Mouse (Mus musculus) splenic B cell, adult 2 months (primary cell): ENCODE measurements around the gene Dgki.

ENCODE experiments used
- DNase-seq: peaks from one replicate; pipeline ENCODE4 v3.0.0-alpha.2; 2011; ENCODE audit warnings: low read depth, low spot score
- H3K27me3 ChIP-seq: 2 replicates; pipeline ENCODE4 v1.6.1; 2012; ENCODE audit warnings: mild to moderate bottlenecking, low read length, moderate library complexity, mixed read lengths; ENCODE audit not compliant: control insufficient read depth, poor library complexity, insufficient read depth, severe bottlenecking
- H3K36me3 ChIP-seq: 2 replicates; pipeline ENCODE4 v1.6.1; 2012; ENCODE audit warnings: mild to moderate bottlenecking, low read length, moderate library complexity, mixed read lengths; ENCODE audit not compliant: control insufficient read depth, poor library complexity, insufficient read depth, severe bottlenecking

Gene Dgki

GRCm38 (mm10) chr6:37299562-37300390 is at the start of gene Dgki:
Dgki (minus strand) TSS chr6:37300184.
- no peaks in the 10 kb centered on the region for H3K27me3 ChIP-seq
- no peak for DNase-seq
- H3K36me3 ChIP-seq = no peaks in the 10 kb centered on the region

GRCm38 (mm10) chr6:37347606-37348005 is 47.6 kb upstream of the Dgki start:
- DNase-seq = no peak
- Histone ChIP-seq H3K27me3 (no peaks in the 10 kb centered on the region), H3K36me3 (no peaks in the 10 kb centered on the region)

GRCm38 (mm10) chr6:37338055-37338454 is 38.1 kb upstream of the Dgki start:
- Histone ChIP-seq H3K36me3 (no peaks in the 10 kb centered on the region), H3K27me3 (0 out of 2 replicates have a peak, but pooled peaks cover 2% of the 10 kb centered on the region)
- DNase-seq = no peak

GRCm38 (mm10) chr6:37336831-37337260 is 36.9 kb upstream of the Dgki start:
- 0 out of 2 replicates have a peak, but pooled peaks cover 2% of the 10 kb centered on the region for H3K27me3 ChIP-seq
- no peaks in the 10 kb centered on the region for H3K36me3 ChIP-seq
- DNase-seq = no peak

- no peak for DNase-seq
- H3K36me3 ChIP-seq = no peaks in the 10 kb centered on the region
Observed at GRCm38 (mm10) chr6:37336381-37336780, 36.4 kb upstream of the Dgki start.

GRCm38 (mm10) chr6:37332846-37333245 is 32.9 kb upstream of the Dgki start:
- H3K36me3 ChIP-seq = no peaks in the 10 kb centered on the region
- DNase-seq = no peak
- no peaks in the 10 kb centered on the region for H3K27me3 ChIP-seq

More at GRCm38 (mm10) chr6:37336381-37336780, 36.4 kb upstream of the Dgki start:
- H3K27me3 ChIP-seq = 0 out of 2 replicates have a peak, but pooled peaks cover 2% of the 10 kb centered on the region

- Histone ChIP-seq H3K27me3 (no peaks in the 10 kb centered on the region), H3K36me3 (no peaks in the 10 kb centered on the region)
- no peak for DNase-seq
Observed at GRCm38 (mm10) chr6:37329901-37330864, 30.2 kb upstream of the Dgki start.

GRCm38 (mm10) chr6:37329376-37329775 is 29.4 kb upstream of the Dgki start:
- H3K36me3 ChIP-seq = no peaks in the 10 kb centered on the region
- no peak for DNase-seq
- no peaks in the 10 kb centered on the region for H3K27me3 ChIP-seq

GRCm38 (mm10) chr6:37328671-37329070 is 28.7 kb upstream of the Dgki start:
- H3K27me3 ChIP-seq = no peaks in the 10 kb centered on the region
- H3K36me3 ChIP-seq = no peaks in the 10 kb centered on the region
- no peak for DNase-seq

GRCm38 (mm10) chr6:37327519-37327918 is 27.5 kb upstream of the Dgki start:
- DNase-seq = no peak
- Histone ChIP-seq H3K27me3 (no peaks in the 10 kb centered on the region), H3K36me3 (no peaks in the 10 kb centered on the region)

GRCm38 (mm10) chr6:37326603-37326955 is 26.6 kb upstream of the Dgki start:
- Histone ChIP-seq H3K36me3 (no peaks in the 10 kb centered on the region), H3K27me3 (no peaks in the 10 kb centered on the region)
- DNase-seq = no peak

GRCm38 (mm10) chr6:37325906-37326602 is 26.1 kb upstream of the Dgki start:
- DNase-seq = no peak
- no peaks in the 10 kb centered on the region for H3K36me3 ChIP-seq
- no peaks in the 10 kb centered on the region for H3K27me3 ChIP-seq

- Histone ChIP-seq H3K27me3 (no peaks in the 10 kb centered on the region), H3K36me3 (no peaks in the 10 kb centered on the region)
- no peak for DNase-seq
Observed at GRCm38 (mm10) chr6:37325076-37325475, 25.1 kb upstream of the Dgki start.

GRCm38 (mm10) chr6:37322641-37323040 is 22.7 kb upstream of the Dgki start:
- DNase-seq = no peak
- Histone ChIP-seq H3K36me3 (no peaks in the 10 kb centered on the region), H3K27me3 (no peaks in the 10 kb centered on the region)
